Mouse (Mus musculus) MEL (cell line): ENCODE data around the gene Ubl5. TPM values are rescaled to one million over a fixed set of nuclear protein-coding genes. Genes with fewer than 3 reads are reported as not detected.

Source experiments
- DNase-seq: peaks from one replicate; pipeline ENCODE4 v3.0.0; 2011; ENCODE audit warnings: low read depth, low spot score
- H3K27ac ChIP-seq: 2 replicates; pipeline ENCODE4 v1.5.1; 2012; ENCODE audit warnings: low read depth, mild to moderate bottlenecking, control low read depth, low read length, moderate library complexity; ENCODE audit not compliant: control insufficient read depth
- H3K27me3 ChIP-seq, 2 experiments: fragments of 150-350 bp in 1 of 2; sonication (generic) in 1 of 2; 2 replicates each; pipeline ENCODE4 v1.6.1; 2012; ENCODE audit warnings: low read length in 2 of 2, mild to moderate bottlenecking in 2 of 2, improper control_type of control experiment in 1 of 2, moderate library complexity in 1 of 2; ENCODE audit not compliant: insufficient read depth in 2 of 2, control insufficient read depth in 1 of 2
- H3K36me3 ChIP-seq, 2 experiments: 2 replicates each; pipeline ENCODE4 v1.6.1; 2012 to 2014; ENCODE audit warnings: low read length in 2 of 2, improper control_type of control experiment in 1 of 2, inconsistent platforms in 1 of 2, mild to moderate bottlenecking in 1 of 2; ENCODE audit not compliant: insufficient read depth in 2 of 2, control insufficient read depth in 1 of 2
- H3K4me1 ChIP-seq, 2 experiments: fragments of 150-350 bp in 1 of 2; sonication (generic) in 1 of 2; 2 replicates each; pipeline ENCODE4 v1.6.1; 2012; ENCODE audit warnings: low read length in 2 of 2, improper control_type of control experiment in 1 of 2, mild to moderate bottlenecking in 1 of 2; ENCODE audit not compliant: insufficient read depth in 2 of 2, control insufficient read depth in 1 of 2
- H3K4me3 ChIP-seq, 2 experiments: fragments of 150-350 bp in 1 of 2; sonication (generic) in 1 of 2; 2 replicates each; pipeline ENCODE4 v1.5.1; 2012; ENCODE audit warnings: low read depth in 2 of 2, low read length in 2 of 2, mild to moderate bottlenecking in 2 of 2, moderate library complexity in 2 of 2, control low read depth in 1 of 2, improper control_type of control experiment in 1 of 2; ENCODE audit not compliant: control insufficient read depth in 1 of 2, insufficient read depth in 1 of 2
- H3K79me2 ChIP-seq: 2 replicates; pipeline ENCODE4 v1.6.1; 2012; ENCODE audit warnings: mild to moderate bottlenecking, low read length, moderate library complexity; ENCODE audit not compliant: control insufficient read depth, poor library complexity, insufficient read depth
- H3K9ac ChIP-seq: 2 replicates; pipeline ENCODE4 v1.6.1; 2012; ENCODE audit warnings: low read depth, mild to moderate bottlenecking, control low read depth, low read length, moderate library complexity; ENCODE audit not compliant: control insufficient read depth, poor library complexity, severe bottlenecking
- H3K9me3 ChIP-seq: fragments of 150-350 bp; sonication (generic); replicated peaks from 2 replicates; pipeline ENCODE4 v1.6.1; 2012; ENCODE audit warnings: mild to moderate bottlenecking, low read length, improper control_type of control experiment, moderate library complexity; ENCODE audit not compliant: insufficient read depth
- CTCF ChIP-seq, 3 experiments: IDR thresholded peaks in 2 of 3; conservative IDR thresholded peaks in 1 of 3; 2 replicates each; pipeline ENCODE4 v1.5.1; 2011 to 2012; ENCODE audit warnings: low read length in 3 of 3, low read depth in 2 of 3, mild to moderate bottlenecking in 2 of 3, improper control_type of control experiment in 1 of 3, inconsistent platforms in 1 of 3, mixed read lengths in 1 of 3, moderate library complexity in 1 of 3; ENCODE audit not compliant: control insufficient read depth in 1 of 3, insufficient read depth in 1 of 3, poor library complexity in 1 of 3, severe bottlenecking in 1 of 3
- E2F4 ChIP-seq: IDR thresholded peaks from 2 replicates; pipeline ENCODE4 v1.6.1; 2011; ENCODE audit warnings: low read depth, low read length, improper control_type of control experiment, borderline replicate concordance
- EP300 ChIP-seq, 2 experiments: IDR thresholded peaks; 2 replicates each; pipeline ENCODE4 v1.6.1; 2011; ENCODE audit warnings: improper control_type of control experiment in 2 of 2, low read length in 2 of 2, low read depth in 1 of 2, mild to moderate bottlenecking in 1 of 2
- GATA1 ChIP-seq: IDR thresholded peaks from 2 replicates; pipeline ENCODE4 v1.6.1; 2011; ENCODE audit warnings: low read depth, low read length, improper control_type of control experiment
- HCFC1 ChIP-seq: IDR thresholded peaks from 2 replicates; pipeline ENCODE4 v1.6.1; 2012; ENCODE audit warnings: low read depth, mild to moderate bottlenecking, inconsistent platforms, low read length, improper control_type of control experiment, moderate library complexity
- MAX ChIP-seq: IDR thresholded peaks from 2 replicates; pipeline ENCODE4 v1.6.1; 2011; ENCODE audit warnings: low read length, improper control_type of control experiment
- MAZ ChIP-seq: IDR thresholded peaks from 2 replicates; pipeline ENCODE4 v1.6.1; 2012; ENCODE audit warnings: low read depth, mild to moderate bottlenecking, inconsistent platforms, low read length, improper control_type of control experiment
- MEF2A ChIP-seq: IDR thresholded peaks from 2 replicates; pipeline ENCODE4 v1.6.1; 2014; ENCODE audit warnings: low read depth, mild to moderate bottlenecking, inconsistent platforms, low read length, improper control_type of control experiment; ENCODE audit not compliant: poor library complexity, insufficient replicate concordance, severe bottlenecking; ENCODE audit errors: extremely low read depth
- MYB ChIP-seq: IDR thresholded peaks from 2 replicates; pipeline ENCODE4 v1.6.1; 2011; ENCODE audit warnings: mild to moderate bottlenecking, low read depth, low read length, improper control_type of control experiment
- NELFE ChIP-seq: IDR thresholded peaks from 2 replicates; pipeline ENCODE4 v1.6.1; 2011; ENCODE audit warnings: low read depth, low read length, improper control_type of control experiment
- NRF1 ChIP-seq: IDR thresholded peaks from 2 replicates; pipeline ENCODE4 v1.6.1; 2014; ENCODE audit warnings: low read depth, mild to moderate bottlenecking, inconsistent platforms, low read length, improper control_type of control experiment, moderate library complexity; ENCODE audit not compliant: poor library complexity, insufficient read depth, severe bottlenecking
- POLR2A ChIP-seq, 2 experiments: IDR thresholded peaks; 2 replicates each; pipeline ENCODE4 v1.6.1; 2011 to 2012; ENCODE audit warnings: low read length in 2 of 2, mild to moderate bottlenecking in 2 of 2, control low read depth in 1 of 2, improper control_type of control experiment in 1 of 2, low read depth in 1 of 2, moderate library complexity in 1 of 2; ENCODE audit not compliant: control insufficient read depth in 1 of 2, insufficient read depth in 1 of 2, poor library complexity in 1 of 2
- POLR2AphosphoS5 ChIP-seq: IDR thresholded peaks from 2 replicates; pipeline ENCODE4 v1.6.1; 2012; ENCODE audit warnings: low read depth, borderline replicate concordance, mild to moderate bottlenecking, inconsistent platforms, low read length, moderate library complexity, mixed read lengths
- RAD21 ChIP-seq: IDR thresholded peaks from 2 replicates; pipeline ENCODE4 v1.6.1; 2011; ENCODE audit warnings: mild to moderate bottlenecking, low read depth, low read length, improper control_type of control experiment
- RCOR1 ChIP-seq: IDR thresholded peaks from 2 replicates; pipeline ENCODE4 v1.6.1; 2012; ENCODE audit warnings: low read depth, mild to moderate bottlenecking, inconsistent platforms, low read length, improper control_type of control experiment
- SIN3A ChIP-seq: IDR thresholded peaks from 2 replicates; pipeline ENCODE4 v1.6.1; 2012; ENCODE audit warnings: low read length, improper control_type of control experiment, inconsistent platforms
- SMC3 ChIP-seq: IDR thresholded peaks from 2 replicates; pipeline ENCODE4 v1.6.1; 2011; ENCODE audit warnings: low read depth, low read length, improper control_type of control experiment
- TAL1 ChIP-seq: IDR thresholded peaks from 2 replicates; pipeline ENCODE4 v1.6.1; 2012; ENCODE audit warnings: mild to moderate bottlenecking, inconsistent platforms, low read length, moderate library complexity, mixed read lengths
- TBP ChIP-seq: IDR thresholded peaks from 2 replicates; pipeline ENCODE4 v1.8.0; 2011; ENCODE audit warnings: low read depth, low read length, improper control_type of control experiment
- TCF12 ChIP-seq: IDR thresholded peaks from 2 replicates; pipeline ENCODE4 v1.6.1; 2014; ENCODE audit warnings: low read depth, mild to moderate bottlenecking, inconsistent platforms, low read length, improper control_type of control experiment, moderate library complexity
- UBTF ChIP-seq: IDR thresholded peaks from 2 replicates; pipeline ENCODE4 v1.6.1; 2012; ENCODE audit warnings: low read depth, mild to moderate bottlenecking, inconsistent platforms, low read length, improper control_type of control experiment, moderate library complexity, borderline replicate concordance; ENCODE audit not compliant: insufficient read depth
- USF1 ChIP-seq: IDR thresholded peaks from 2 replicates; pipeline ENCODE4 v1.6.1; 2014; ENCODE audit warnings: low read depth, mild to moderate bottlenecking, inconsistent platforms, low read length, improper control_type of control experiment, moderate library complexity
- ZC3H11A ChIP-seq: IDR thresholded peaks from 2 replicates; pipeline ENCODE4 v1.6.1; 2012; ENCODE audit warnings: low read depth, mild to moderate bottlenecking, inconsistent platforms, low read length, improper control_type of control experiment
- ZKSCAN1 ChIP-seq: IDR thresholded peaks from 2 replicates; pipeline ENCODE4 v1.6.1; 2012; ENCODE audit warnings: low read depth, mild to moderate bottlenecking, inconsistent platforms, low read length, improper control_type of control experiment, moderate library complexity
- polyA plus RNA-seq, 2 experiments: library from polyadenylated mRNA; stranded (reverse) in 1 of 2; unstranded in 1 of 2; fragments of >175 nt in 1 of 2; fragments of >200 nt in 1 of 2; gene quantifications; 2 replicates each; pipeline versions ENCODE4 v1.2.1 to v1.2.4; 2012; ENCODE audit warnings: low replicate concordance in 2 of 2, low read depth in 1 of 2; ENCODE audit not compliant: insufficient read length in 2 of 2, insufficient read depth in 1 of 2, missing spikeins in 1 of 2
- total RNA-seq: library from RNA; depleted of rRNA; stranded (reverse); fragments of 300-350 nt; gene quantifications from 2 replicates; pipeline ENCODE4 v1.2.3, GENCODE M21; 2012

The Ubl5 gene
- total and polyA plus RNA-seq, 3 experiments: 850 to 1,103 TPM; not detected in 1

DNA sequence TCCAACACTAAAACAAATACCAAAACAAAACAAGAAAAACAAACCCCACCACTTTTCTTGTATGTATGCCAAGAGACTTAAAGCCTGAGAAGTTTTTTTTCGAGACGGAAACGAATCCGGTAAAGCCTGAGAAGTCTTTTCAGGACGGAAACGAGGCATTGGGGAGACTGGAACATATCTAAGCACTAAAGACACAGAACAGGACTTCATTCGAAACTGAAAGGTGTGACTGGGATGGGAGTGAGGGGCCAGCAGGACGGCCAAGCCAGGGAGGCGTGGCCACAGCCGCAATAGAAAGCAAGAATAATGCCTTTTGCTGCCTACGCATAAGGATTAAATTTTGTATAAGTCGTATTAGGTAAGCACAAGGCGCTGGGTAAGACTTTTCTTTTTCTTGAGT lies 1.1 kb downstream of the Ubl5 start:
- DNase-seq: peak; percentile 66
- TF ChIP-seq GATA1: no peak
- TF ChIP-seq SIN3A: no peak
- no peak for TF ChIP-seq MAX
- no peak for TF ChIP-seq ZC3H11A
- no peak for TF ChIP-seq E2F4
- TF ChIP-seq NELFE: no peak
- no peak for TF ChIP-seq ZKSCAN1
- TF ChIP-seq MYB: no peak
- no peak for TF ChIP-seq UBTF
- TF ChIP-seq MEF2A: no peak
- TF ChIP-seq HCFC1: no peak
- no peak for TF ChIP-seq RAD21
- TF ChIP-seq RCOR1: no peak
- no peak for TF ChIP-seq MAZ
- no peak for TF ChIP-seq USF1
- Histone ChIP-seq H3K27ac (peak overlapping the region; percentile 83), H3K9me3 (no peaks in the 10 kb centered on the region), H3K27me3 (no peaks in the 10 kb centered on the region), H3K9ac (peak overlapping the region; percentile 80), H3K4me1 (peaks cover 3 to 16% of the 10 kb centered on the region in 2 experiments), H3K4me3 (peak overlapping the region; percentile 83 to 93), H3K36me3 (peaks cover 10 to 24% of the 10 kb centered on the region in 2 experiments), H3K79me2 (peaks cover 66% of the 10 kb centered on the region)

DNA sequence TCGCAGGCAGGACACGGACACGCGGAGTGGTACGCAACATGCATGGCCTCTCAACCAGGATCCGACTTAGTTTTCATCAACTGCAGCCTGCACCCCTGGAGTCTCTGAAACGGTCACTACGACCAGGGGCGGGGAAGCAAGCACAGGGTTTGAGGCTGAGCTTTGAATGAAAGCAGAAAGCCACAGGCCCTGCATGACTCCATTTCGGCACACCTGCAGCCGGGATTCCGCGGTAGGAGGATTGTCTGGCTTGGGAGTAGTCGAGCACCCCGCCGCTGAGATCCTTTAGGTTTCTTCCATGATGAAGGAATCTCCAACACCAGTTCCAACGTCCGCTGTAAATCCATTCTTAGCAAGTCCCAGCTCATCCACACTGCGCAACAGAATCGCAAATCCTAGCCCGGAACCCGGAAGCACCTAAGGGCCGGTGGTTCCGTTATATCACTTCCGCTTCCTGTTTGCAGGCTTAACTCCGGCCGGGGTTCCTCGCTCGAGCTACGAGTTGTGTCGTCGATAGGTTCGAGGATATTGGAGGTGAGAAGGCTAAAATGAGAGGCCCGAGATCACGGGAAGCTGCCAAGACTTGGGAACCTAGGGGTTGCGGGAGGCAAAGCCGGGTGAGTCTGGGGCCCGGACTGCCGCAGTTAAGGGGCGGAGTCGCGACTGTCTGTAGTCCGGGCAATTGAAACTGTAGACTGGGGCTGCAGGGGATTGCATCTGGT lies 1.8 kb downstream of the Ubl5 start, which contains the start of gene Fbxl12:
Gene Fbxl12 (minus strand): TSS at position 408 of the 722 bp plus-strand sequence.
- H3K4me1 ChIP-seq: peaks cover 3 to 16% of the 10 kb centered on the region in 2 experiments
- no peaks in the 10 kb centered on the region for H3K27me3 ChIP-seq
- peak; percentile 96 to 100 for TF ChIP-seq POLR2A (IDR thresholded peaks at IDR 0.05; ENCODE audit: control insufficient read depth in 1 of 2, insufficient read depth in 1 of 2, low read depth in 1 of 2, low read length in 2 of 2, poor library complexity in 1 of 2)
- peak; percentile 83; the same call in 1 of the 2 replicates for TF ChIP-seq POLR2AphosphoS5
- TF ChIP-seq EP300 (IDR thresholded peaks at IDR 0.05; ENCODE audit: low read depth in 1 of 2, low read length in 2 of 2): no peak
- TF ChIP-seq GATA1: peak; percentile 9; the same call in 1 of the 2 replicates
- no peak for TF ChIP-seq CTCF (IDR thresholded peaks at IDR 0.05 in 2 of 3, conservative IDR thresholded peaks at IDR 0.05 in 1 of 3; ENCODE audit: control insufficient read depth in 1 of 3, insufficient read depth in 1 of 3, low read depth in 2 of 3, low read length in 3 of 3, poor library complexity in 1 of 3, severe bottlenecking in 1 of 3)
- TF ChIP-seq UBTF: 0 out of 2 replicates have a peak, but pooled peaks have one; percentile 26
- TF ChIP-seq TCF12: no peak
- no peak for TF ChIP-seq RCOR1
- TF ChIP-seq TBP: peak; percentile 95
- no peak for TF ChIP-seq TAL1
- no peak for TF ChIP-seq SMC3
- TF ChIP-seq MAX: no peak
- no peak for TF ChIP-seq SIN3A
- no peak for TF ChIP-seq NRF1
- H3K9me3 ChIP-seq: no peaks in the 10 kb centered on the region
- peak; percentile 100 for DNase-seq
- peak within 1 kb of the TSS; percentile 80 for H3K9ac ChIP-seq
- peak within 1 kb of the TSS; percentile 83 for H3K27ac ChIP-seq
- H3K79me2 ChIP-seq: peaks cover 63% of the 10 kb centered on the region
- H3K36me3 ChIP-seq: peaks cover 10 to 24% of the 10 kb centered on the region in 2 experiments
- peak within 1 kb of the TSS; percentile 83 to 93 for H3K4me3 ChIP-seq
